Mouse (Mus musculus): ENCODE measurements around the gene Mtch2. TPM values are rescaled to one million over a fixed set of nuclear protein-coding genes. Genes with fewer than 3 reads are reported as not detected.

The Mtch2 gene
- total and polyA plus RNA-seq, 2 experiments = 103 to 186 TPM

GRCm38 (mm10) chr2:90911668-90912067 is 64.7 kb downstream of the Mtch2 start:
- DNase-seq (ENCODE audit: extremely low read depth, low read depth, low spot score) = no peak
- H3K36me3 ChIP-seq (ENCODE audit: control insufficient read depth, insufficient read depth, low read length) = peaks cover 50% of the 10 kb centered on the region
- no peak overlapping the region for H3K9ac ChIP-seq (ENCODE audit: low read depth, low read length)
- H3K27ac ChIP-seq (replicated peaks; ENCODE audit: insufficient read depth, low read depth, low read length) = no peak overlapping the region
- H3K79me2 ChIP-seq (ENCODE audit: control insufficient read depth, insufficient read depth, low read length) = peaks cover 17% of the 10 kb centered on the region; the same call in 1 of the 2 replicates
- H3K4me3 ChIP-seq (ENCODE audit: insufficient read depth, low read depth, low read length) = no peak overlapping the region
- H3K27me3 ChIP-seq (ENCODE audit: control insufficient read depth, insufficient read depth, low read length) = no peaks in the 10 kb centered on the region
- 79% methylated on average over 1 of the region's 1 CpGs for WGBS
- TF ChIP-seq CTCF (IDR thresholded peaks at IDR 0.05; ENCODE audit: low read depth, low read length) (no peak), POLR2A (IDR thresholded peaks at IDR 0.05; ENCODE audit: extremely low read depth, insufficient read depth, low read length) (no peak)
- peaks cover 18% of the 10 kb centered on the region for H3K4me1 ChIP-seq (ENCODE audit: control insufficient read depth, insufficient read depth, low read length)

- Histone ChIP-seq H3K27me3 (ENCODE audit: control insufficient read depth, insufficient read depth, low read length) (no peaks in the 10 kb centered on the region), H3K36me3 (ENCODE audit: control insufficient read depth, insufficient read depth, low read length) (peaks cover 47% of the 10 kb centered on the region), H3K79me2 (ENCODE audit: control insufficient read depth, insufficient read depth, low read length) (peaks cover 25% of the 10 kb centered on the region; the same call in 1 of the 2 replicates), H3K27ac (replicated peaks; ENCODE audit: insufficient read depth, low read depth, low read length) (peak overlapping the region; percentile 41; the same call in 1 of the 2 replicates), H3K9ac (ENCODE audit: low read depth, low read length) (peak overlapping the region; percentile 56; the same call in 1 of the 2 replicates), H3K4me1 (ENCODE audit: control insufficient read depth, insufficient read depth, low read length) (peaks cover 21% of the 10 kb centered on the region), H3K4me3 (ENCODE audit: insufficient read depth, low read depth, low read length) (no peak overlapping the region)
- TF ChIP-seq CTCF (IDR thresholded peaks at IDR 0.05; ENCODE audit: low read depth, low read length) (no peak), POLR2A (IDR thresholded peaks at IDR 0.05; ENCODE audit: extremely low read depth, insufficient read depth, low read length) (no peak)
- peak; percentile 70 for DNase-seq (ENCODE audit: extremely low read depth, low read depth, low spot score)
- 29% methylated on average over 2 of the region's 2 CpGs for WGBS
Measured at GRCm38 (mm10) chr2:90913671-90914070, 66.7 kb downstream of the Mtch2 start.

GRCm38 (mm10) chr2:90915516-90915915 is 68.6 kb downstream of the Mtch2 start:
- Histone ChIP-seq H3K27me3 (ENCODE audit: control insufficient read depth, insufficient read depth, low read length) (no peaks in the 10 kb centered on the region), H3K9ac (ENCODE audit: low read depth, low read length) (0 out of 2 replicates have a peak overlapping the region, but pooled peaks have one; percentile 5), H3K79me2 (ENCODE audit: control insufficient read depth, insufficient read depth, low read length) (peaks cover 25% of the 10 kb centered on the region; the same call in 1 of the 2 replicates), H3K4me3 (ENCODE audit: insufficient read depth, low read depth, low read length) (no peak overlapping the region), H3K4me1 (ENCODE audit: control insufficient read depth, insufficient read depth, low read length) (peaks cover 21% of the 10 kb centered on the region), H3K36me3 (ENCODE audit: control insufficient read depth, insufficient read depth, low read length) (peaks cover 31% of the 10 kb centered on the region), H3K27ac (replicated peaks; ENCODE audit: insufficient read depth, low read depth, low read length) (0 out of 2 replicates have a peak overlapping the region, but pooled peaks have one; percentile 4)
- 80% methylated on average over 1 of the region's 1 CpGs for WGBS
- no peak for DNase-seq (ENCODE audit: extremely low read depth, low read depth, low spot score)
- no peak for TF ChIP-seq POLR2A (IDR thresholded peaks at IDR 0.05; ENCODE audit: extremely low read depth, insufficient read depth, low read length)

Other genes starting within 250 kb of the Mtch2 start
- 9.6 and 13.7 TPM in 2 replicates for gene Nup160, start 169.9 kb upstream of the Mtch2 start, total RNA-seq (2014; rRNA removed)
- 1.3 and 3.1 TPM in 2 replicates for gene Nup160, start 169.9 kb upstream of the Mtch2 start, polyA plus RNA-seq (2012; rRNA removed)
- gene Fnbp4, start 101.8 kb upstream of the Mtch2 start, total RNA-seq (2014; rRNA removed) = 17.6 and 17.9 TPM in 2 replicates
- gene Fnbp4, start 101.8 kb upstream of the Mtch2 start, polyA plus RNA-seq (2012; rRNA removed) = 6.6 and 13.4 TPM in 2 replicates
- not detected in 2 replicates for gene Agbl2, start 64.4 kb upstream of the Mtch2 start, total RNA-seq (2014; rRNA removed)
- 0.05 TPM in 1 of 2 replicates, not detected in the other for gene Agbl2, start 64.4 kb upstream of the Mtch2 start, polyA plus RNA-seq (2012; rRNA removed)
- gene C1qtnf4, start 38.7 kb downstream of the Mtch2 start, total RNA-seq (2014; rRNA removed) = 0.18 and 0.67 TPM in 2 replicates
- 1.1 and 1.4 TPM in 2 replicates for gene C1qtnf4, start 38.7 kb downstream of the Mtch2 start, polyA plus RNA-seq (2012; rRNA removed)
- 9.0 and 9.3 TPM in 2 replicates for gene Kbtbd4, start 57.6 kb downstream of the Mtch2 start, total RNA-seq (2014; rRNA removed)
- gene Kbtbd4, start 57.6 kb downstream of the Mtch2 start, polyA plus RNA-seq (2012; rRNA removed) = 12.7 and 13.5 TPM in 2 replicates
- gene Ndufs3, start 57.7 kb downstream of the Mtch2 start, total RNA-seq (2014; rRNA removed) = 191 and 201 TPM in 2 replicates
- gene Ndufs3, start 57.7 kb downstream of the Mtch2 start, polyA plus RNA-seq (2012; rRNA removed) = 199 and 205 TPM in 2 replicates
- gene Celf1, start 93.2 kb downstream of the Mtch2 start, total RNA-seq (2014; rRNA removed) = 39.5 and 46.2 TPM in 2 replicates
- gene Celf1, start 93.2 kb downstream of the Mtch2 start, polyA plus RNA-seq (2012; rRNA removed) = 30.5 and 32.9 TPM in 2 replicates
- 0.07 TPM in 1 of 2 replicates, not detected in the other for gene Rapsn, start 188.5 kb downstream of the Mtch2 start, total RNA-seq (2014; rRNA removed)
- 0.09 TPM in 1 of 2 replicates, not detected in the other for gene Rapsn, start 188.5 kb downstream of the Mtch2 start, polyA plus RNA-seq (2012; rRNA removed)
- gene Psmc3, start 206.9 kb downstream of the Mtch2 start, total RNA-seq (2014; rRNA removed) = 147 and 190 TPM in 2 replicates
- gene Psmc3, start 206.9 kb downstream of the Mtch2 start, polyA plus RNA-seq (2012; rRNA removed) = 69.4 and 71.4 TPM in 2 replicates
- gene Slc39a13, start 223.3 kb downstream of the Mtch2 start, total RNA-seq (2014; rRNA removed) = 4.3 and 6.8 TPM in 2 replicates
- gene Slc39a13, start 223.3 kb downstream of the Mtch2 start, polyA plus RNA-seq (2012; rRNA removed) = 13.1 and 17.5 TPM in 2 replicates
- 3.7 and 4.8 TPM in 2 replicates for gene Spi1, start 235.2 kb downstream of the Mtch2 start, total RNA-seq (2014; rRNA removed)
- gene Spi1, start 235.2 kb downstream of the Mtch2 start, polyA plus RNA-seq (2012; rRNA removed) = 9.5 and 16.5 TPM in 2 replicates